Mouse (Mus musculus) intestine, embryonic 15.5 days (tissue): ENCODE measurements around the gene Crcp. TPM values are rescaled to one million over a fixed set of nuclear protein-coding genes. Genes with fewer than 3 reads are reported as not detected.
"Not testable (repeated sequence)": the region's sequence is repeated elsewhere in the genome, so short reads cannot be mapped to it uniquely, and the experiment has no call there.

ENCODE experiments used
- ATAC-seq: fragments of 200-750 bp; cut with Nextera tagmentation; 2 replicates; pipeline ENCODE4 v1.8.0; 2017; ENCODE audit warnings: moderate TSS enrichment, moderate library complexity
- H3K27ac ChIP-seq: fragments of 300-500 bp; sonication (generic); 2 replicates; pipeline ENCODE4 v1.5.1; 2015; ENCODE audit warnings: mild to moderate bottlenecking, inconsistent platforms
- H3K27me3 ChIP-seq: fragments of 300-500 bp; sonication (generic); replicated peaks from 2 replicates; pipeline ENCODE4 v1.6.1; 2015; ENCODE audit warnings: inconsistent platforms
- H3K36me3 ChIP-seq: fragments of 300-500 bp; sonication (generic); 2 replicates; pipeline ENCODE4 v1.6.1; 2015; ENCODE audit warnings: inconsistent platforms
- H3K4me1 ChIP-seq: fragments of 300-500 bp; sonication (generic); replicated peaks from 2 replicates; pipeline ENCODE4 v1.6.1; 2015; ENCODE audit warnings: inconsistent platforms
- H3K4me2 ChIP-seq: fragments of 300-500 bp; sonication (generic); replicated peaks from 2 replicates; pipeline ENCODE4 v1.6.1; 2015; ENCODE audit warnings: mild to moderate bottlenecking, inconsistent platforms
- H3K4me3 ChIP-seq: fragments of 300-500 bp; sonication (generic); replicated peaks from 2 replicates; pipeline ENCODE4 v1.5.1; 2015; ENCODE audit warnings: inconsistent platforms
- H3K9ac ChIP-seq: fragments of 300-500 bp; sonication (generic); 2 replicates; pipeline ENCODE4 v1.6.1; 2015; ENCODE audit warnings: inconsistent platforms
- H3K9me3 ChIP-seq: fragments of 300-500 bp; sonication (generic); 2 replicates; pipeline ENCODE4 v1.6.1; 2016; ENCODE audit warnings: inconsistent platforms
- WGBS: fragments of 180-500 bp; shearing (Covaris S2); methylation state at CpG from one replicate; pipeline ENCODE4 v1.1.7; 2015; 5-methylcytosine and 5-hydroxymethylcytosine counted together
- polyA plus RNA-seq: library from polyadenylated mRNA; unstranded; fragments of >200 nt; fragmentation: Nextera tagmentation; extraction: Ambion mirVana; gene quantifications from 2 replicates; pipeline ENCODE4 v1.2.1, GENCODE M21; 2015

Gene Crcp
- polyA plus RNA-seq, 1 experiment from 2014 or later, result 34.1 TPM

DNA sequence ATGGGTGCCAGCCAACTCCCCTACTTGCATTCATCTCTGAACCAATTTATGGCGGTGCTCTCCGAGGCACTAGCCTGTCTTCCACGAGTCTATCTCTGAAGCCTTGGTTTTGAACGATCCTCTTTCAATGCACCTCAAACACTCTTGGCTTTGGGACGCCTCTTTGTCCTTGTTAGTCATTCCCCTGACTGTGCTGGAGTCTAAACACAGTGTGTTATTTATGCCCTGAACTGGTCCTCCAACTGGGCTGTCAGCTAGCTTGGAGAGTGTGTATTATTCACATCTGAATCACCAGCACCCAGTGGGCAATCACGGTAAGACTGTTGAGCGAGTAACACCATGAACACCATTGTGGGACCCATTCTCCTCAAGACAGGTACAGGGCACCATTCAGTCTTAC, 1.4 kb upstream of the Crcp start:
- ATAC-seq, result no peak

DNA sequence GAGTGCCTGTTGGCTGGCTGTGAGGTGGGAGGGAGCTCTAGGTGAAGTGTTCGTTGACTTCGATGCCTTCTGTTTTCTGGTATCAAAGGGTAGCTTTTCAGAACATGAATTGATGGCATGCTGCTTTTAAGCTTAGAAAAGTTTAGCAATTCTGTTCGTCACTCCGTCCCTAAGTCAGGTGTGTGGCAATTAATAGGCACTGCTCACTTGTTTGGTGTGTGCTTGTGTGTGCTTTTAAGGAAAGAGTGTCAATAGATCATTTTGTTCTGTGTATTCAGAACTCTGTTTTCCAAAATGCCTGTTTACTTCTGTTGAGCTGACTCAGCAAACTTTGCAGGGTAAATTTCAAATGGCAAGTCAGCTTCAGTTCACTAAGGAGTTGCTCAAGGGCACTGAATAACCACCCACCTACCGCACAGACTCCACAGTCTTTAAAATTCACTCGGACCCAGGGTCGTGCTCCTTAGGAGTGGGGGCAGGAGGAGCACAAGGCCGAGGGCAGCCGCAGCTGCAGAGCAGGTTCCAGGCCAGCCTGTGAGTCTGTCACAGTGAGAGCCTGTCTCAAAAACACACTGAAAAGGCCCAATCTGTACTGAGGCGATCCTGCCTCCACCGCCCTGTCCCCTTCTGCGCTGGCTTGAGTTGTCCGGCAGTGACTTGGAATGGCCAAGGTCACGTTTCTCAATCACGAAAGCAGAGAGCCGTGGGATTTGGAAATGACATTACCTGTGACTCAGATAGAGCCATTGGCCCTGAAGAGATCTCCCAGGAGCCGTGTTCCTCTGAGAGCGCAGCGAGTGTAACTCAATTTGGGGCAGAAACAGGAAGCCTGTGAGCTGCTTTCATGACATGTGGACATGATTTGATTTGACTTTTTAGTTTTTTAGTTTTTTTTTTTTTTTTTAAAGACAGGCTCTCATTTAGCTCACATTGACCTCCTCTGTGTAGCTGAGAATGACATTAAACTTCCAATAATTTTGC, 2.6 kb downstream of the Crcp start:
- no peak for ATAC-seq
- H3K9me3 ChIP-seq, result no peaks in the 10 kb centered on the region
- peaks cover 6% of the 10 kb centered on the region for H3K4me1 ChIP-seq
- no peaks in the 10 kb centered on the region for H3K27me3 ChIP-seq
- 90% methylated on average over 19 of the region's 19 CpGs for WGBS
- H3K9ac ChIP-seq, result no peak overlapping the region
- no peak overlapping the region for H3K4me2 ChIP-seq
- H3K27ac ChIP-seq, result no peak overlapping the region
- H3K36me3 ChIP-seq, result no peaks in the 10 kb centered on the region
- no peak overlapping the region for H3K4me3 ChIP-seq

More for the DNA sequence above, 1.4 kb upstream of the Crcp start:
- no peak overlapping the region for H3K27ac ChIP-seq
- H3K9me3 ChIP-seq, result no peaks in the 10 kb centered on the region
- H3K36me3 ChIP-seq, result no peaks in the 10 kb centered on the region
- no peaks in the 10 kb centered on the region for H3K27me3 ChIP-seq
- H3K9ac ChIP-seq, result no peak overlapping the region
- H3K4me2 ChIP-seq, result no peak overlapping the region
- H3K4me1 ChIP-seq, result peaks cover 15% of the 10 kb centered on the region
- no peak overlapping the region for H3K4me3 ChIP-seq
- WGBS, result 83% methylated on average over 7 of the region's 7 CpGs

DNA sequence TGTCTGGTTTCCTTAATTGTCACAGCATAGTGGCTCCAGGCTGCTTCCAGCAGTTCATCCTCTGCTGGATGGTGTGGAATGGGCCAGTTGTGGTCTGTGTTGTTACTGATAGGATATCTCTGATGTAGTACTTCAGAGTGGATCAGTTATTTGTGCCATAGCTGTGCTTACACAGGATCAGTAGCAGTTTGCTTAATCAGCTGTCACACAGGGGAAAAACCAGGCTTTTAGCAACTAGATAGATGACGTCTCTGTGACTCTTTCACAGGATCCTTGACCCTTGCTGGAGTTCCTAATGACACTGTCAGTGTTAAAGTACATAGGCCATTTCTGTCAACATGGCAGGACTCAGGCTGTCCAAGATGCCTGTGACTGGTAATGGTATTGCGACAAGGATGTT, 4.8 kb downstream of the Crcp start:
- H3K27me3 ChIP-seq, result no peaks in the 10 kb centered on the region
- H3K9ac ChIP-seq, result no peak overlapping the region
- H3K4me3 ChIP-seq, result no peak overlapping the region
- H3K27ac ChIP-seq, result no peak overlapping the region
- no peaks in the 10 kb centered on the region for H3K9me3 ChIP-seq
- 75% methylated on average over 2 of the region's 2 CpGs for WGBS
- ATAC-seq, result no peak
- H3K4me2 ChIP-seq, result no peak overlapping the region
- no peaks in the 10 kb centered on the region; the same call in 1 of the 2 replicates for H3K36me3 ChIP-seq
- H3K4me1 ChIP-seq, result peaks cover 6% of the 10 kb centered on the region

DNA sequence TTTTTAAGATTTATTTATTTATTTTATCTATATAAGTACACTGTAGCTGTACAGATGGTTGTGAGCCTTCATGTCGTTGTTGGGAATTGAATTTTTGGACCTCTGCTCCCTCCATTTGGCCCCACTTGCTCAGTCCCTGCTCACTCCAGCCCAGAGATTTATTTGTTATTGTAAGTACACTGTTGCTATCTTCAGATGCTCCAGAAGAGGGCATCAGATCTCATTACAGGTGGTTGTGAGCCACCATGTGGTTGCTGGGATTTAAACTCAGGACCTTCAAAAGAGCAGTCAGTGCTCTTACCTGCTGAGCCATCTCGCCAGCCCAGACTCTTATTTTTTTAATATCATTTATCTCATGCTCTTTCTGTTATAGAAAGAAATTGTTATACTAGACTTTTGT, 7.2 kb downstream of the Crcp start:
- WGBS, result 63% methylated on average over 2 of the region's 2 CpGs
- not testable (repeated sequence) for H3K27ac ChIP-seq, H3K9me3 ChIP-seq, H3K27me3 ChIP-seq, H3K4me2 ChIP-seq, H3K4me1 ChIP-seq, ATAC-seq, H3K36me3 ChIP-seq, H3K4me3 ChIP-seq, H3K9ac ChIP-seq

DNA sequence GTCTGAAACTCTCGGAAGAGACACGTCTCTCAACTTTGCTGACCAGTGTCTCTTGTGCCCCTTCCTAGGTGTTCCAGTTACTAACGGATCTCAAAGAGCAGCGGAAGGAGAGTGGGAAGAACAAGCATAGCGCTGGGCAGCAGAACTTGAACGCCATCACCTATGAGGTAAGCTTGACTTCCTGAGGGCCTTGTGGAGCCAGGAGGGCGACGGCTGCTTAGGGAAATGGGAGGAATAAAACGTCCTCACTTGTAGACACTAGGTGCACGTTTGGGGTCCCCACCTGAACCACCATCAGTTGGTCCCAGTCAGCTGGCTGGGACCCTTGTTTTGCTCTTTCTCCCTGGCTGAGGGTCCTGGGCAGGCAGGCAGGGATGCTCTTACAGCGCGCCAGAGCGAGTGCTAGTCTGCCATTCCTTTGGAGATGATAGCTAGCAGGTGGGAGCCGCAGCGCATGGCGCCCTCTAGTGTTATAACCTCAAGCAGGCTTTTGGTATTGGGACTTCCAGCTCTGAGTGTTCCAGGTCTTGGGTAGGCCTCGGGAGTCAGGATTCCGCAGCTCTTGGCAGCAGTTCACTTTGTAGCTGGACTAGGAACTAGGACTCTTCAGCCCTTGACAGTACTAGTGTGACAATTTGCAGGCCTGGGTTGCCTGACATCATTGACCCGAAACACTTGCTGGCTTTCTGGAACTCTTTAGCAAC, 8.8 kb downstream of the Crcp start:
- Histone ChIP-seq H3K4me1 (no peaks in the 10 kb centered on the region), H3K9me3 (no peaks in the 10 kb centered on the region), H3K27ac (no peak overlapping the region), H3K4me2 (no peak overlapping the region), H3K36me3 (peaks cover 10% of the 10 kb centered on the region), H3K9ac (no peak overlapping the region), H3K4me3 (no peak overlapping the region), H3K27me3 (no peaks in the 10 kb centered on the region)
- 61% methylated on average over 19 of the region's 19 CpGs for WGBS
- ATAC-seq, result peak; percentile 57

DNA sequence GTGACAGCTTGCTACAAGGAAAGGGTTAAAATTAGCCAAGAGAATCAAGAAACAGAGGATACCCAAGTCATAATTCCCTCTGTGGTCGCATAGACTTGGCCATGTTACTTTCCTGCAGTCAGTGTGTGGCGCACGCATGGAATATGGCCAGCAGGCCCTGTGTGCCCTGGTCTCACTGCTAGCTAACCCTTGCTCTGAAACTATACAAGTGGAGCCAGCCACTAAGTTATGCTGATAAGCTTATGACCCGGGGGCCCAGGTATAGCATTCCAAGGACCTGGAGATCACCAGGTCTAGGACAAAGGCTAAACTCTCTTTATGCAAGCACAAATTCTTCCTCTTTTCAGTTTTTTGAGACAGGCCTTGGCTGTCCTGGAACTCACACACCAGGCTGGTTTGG, 11.7 kb downstream of the Crcp start:
- 88% methylated on average over 4 of the region's 4 CpGs for WGBS
- H3K27ac ChIP-seq, result no peak overlapping the region
- no peaks in the 10 kb centered on the region for H3K9me3 ChIP-seq
- H3K4me1 ChIP-seq, result no peaks in the 10 kb centered on the region
- no peak overlapping the region for H3K4me3 ChIP-seq
- no peaks in the 10 kb centered on the region for H3K27me3 ChIP-seq
- H3K9ac ChIP-seq, result no peak overlapping the region
- H3K4me2 ChIP-seq, result no peak overlapping the region
- 0 out of 2 replicates have a peak, but pooled peaks have one; percentile 37 for ATAC-seq
- peaks cover 13% of the 10 kb centered on the region for H3K36me3 ChIP-seq

DNA sequence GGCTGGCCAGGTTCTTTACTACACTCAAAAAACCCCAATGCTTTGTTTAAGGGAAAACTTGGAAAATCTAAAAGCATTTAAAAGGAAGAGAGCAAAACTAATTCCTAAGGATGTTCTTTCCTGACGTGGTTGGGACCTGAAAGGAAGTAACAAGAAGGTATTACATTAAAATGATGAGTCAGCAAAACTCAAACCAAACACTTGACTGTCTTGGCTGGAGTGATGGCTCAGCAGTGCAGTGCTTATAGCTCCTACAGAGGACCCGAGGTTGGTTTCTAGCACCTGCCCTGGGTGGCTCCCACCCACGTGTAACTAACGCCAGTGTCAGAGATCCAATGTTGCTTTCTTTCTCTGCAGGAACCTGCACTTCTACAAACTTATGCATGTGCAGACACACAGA, 12.2 kb downstream of the Crcp start:
- H3K9ac ChIP-seq, result no peak overlapping the region
- H3K4me3 ChIP-seq, result no peak overlapping the region
- H3K4me1 ChIP-seq, result no peaks in the 10 kb centered on the region
- 81% methylated on average over 4 of the region's 4 CpGs for WGBS
- no peak overlapping the region for H3K27ac ChIP-seq
- no peaks in the 10 kb centered on the region for H3K27me3 ChIP-seq
- H3K36me3 ChIP-seq, result peaks cover 13% of the 10 kb centered on the region
- no peaks in the 10 kb centered on the region for H3K9me3 ChIP-seq
- no peak overlapping the region for H3K4me2 ChIP-seq
- ATAC-seq, result no peak

DNA sequence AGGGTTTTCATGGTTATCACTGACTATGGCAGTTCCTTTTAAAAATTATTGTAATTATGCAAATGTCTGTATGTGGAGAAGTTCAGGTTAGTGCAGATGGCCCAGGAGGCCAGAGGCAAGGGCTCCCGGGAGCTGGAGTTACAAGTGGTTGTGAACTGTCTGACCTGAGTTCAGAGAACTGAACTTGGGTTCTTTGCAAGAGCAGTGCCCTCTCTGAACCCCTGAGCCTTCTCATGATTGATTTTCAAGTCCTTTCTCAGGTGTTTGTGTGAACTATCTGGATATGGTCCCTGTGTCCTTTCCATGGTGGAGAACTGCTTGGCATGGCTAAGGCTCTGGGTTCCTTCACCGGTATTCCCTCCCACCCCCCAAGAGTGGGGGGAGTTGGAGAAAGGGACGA, 14.7 kb downstream of the Crcp start:
- WGBS, result 83% methylated on average over 3 of the region's 3 CpGs
- H3K9ac ChIP-seq, result no peak overlapping the region
- no peaks in the 10 kb centered on the region for H3K4me1 ChIP-seq
- peaks cover 21% of the 10 kb centered on the region for H3K36me3 ChIP-seq
- H3K4me2 ChIP-seq, result no peak overlapping the region
- no peaks in the 10 kb centered on the region for H3K9me3 ChIP-seq
- ATAC-seq, result no peak
- no peak overlapping the region for H3K4me3 ChIP-seq
- H3K27me3 ChIP-seq, result no peaks in the 10 kb centered on the region
- H3K27ac ChIP-seq, result no peak overlapping the region

DNA sequence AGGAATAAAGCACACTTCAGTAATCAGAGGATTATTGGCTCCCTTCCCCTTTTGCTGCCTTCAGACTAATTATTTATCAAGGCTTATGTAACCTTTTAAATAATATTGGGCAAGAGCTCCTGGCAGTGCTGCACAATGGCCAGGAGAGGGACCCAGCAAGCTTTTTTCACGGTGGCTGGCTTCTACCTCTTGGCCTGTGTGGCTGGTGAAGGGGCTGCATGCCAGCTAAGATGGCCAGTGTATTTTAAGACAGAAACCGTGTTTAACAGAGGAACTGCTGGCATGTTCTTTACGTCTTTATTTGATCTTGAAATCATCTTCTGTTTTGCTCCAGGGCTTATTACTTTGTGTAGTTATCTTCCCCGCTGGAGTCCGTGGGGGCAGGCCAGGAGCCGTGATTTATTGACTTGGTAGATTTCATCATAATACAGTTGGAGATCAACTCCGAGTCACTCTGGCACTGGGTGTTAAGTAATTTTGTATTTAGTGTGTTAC, 15.2 kb downstream of the Crcp start:
- no peak overlapping the region for H3K4me3 ChIP-seq
- H3K9ac ChIP-seq, result no peak overlapping the region
- ATAC-seq, result no peak
- WGBS, result 65% methylated on average over 7 of the region's 7 CpGs
- no peak overlapping the region for H3K27ac ChIP-seq
- H3K4me1 ChIP-seq, result no peaks in the 10 kb centered on the region
- no peak overlapping the region for H3K4me2 ChIP-seq
- peaks cover 21% of the 10 kb centered on the region for H3K36me3 ChIP-seq
- no peaks in the 10 kb centered on the region for H3K27me3 ChIP-seq
- no peaks in the 10 kb centered on the region for H3K9me3 ChIP-seq

DNA sequence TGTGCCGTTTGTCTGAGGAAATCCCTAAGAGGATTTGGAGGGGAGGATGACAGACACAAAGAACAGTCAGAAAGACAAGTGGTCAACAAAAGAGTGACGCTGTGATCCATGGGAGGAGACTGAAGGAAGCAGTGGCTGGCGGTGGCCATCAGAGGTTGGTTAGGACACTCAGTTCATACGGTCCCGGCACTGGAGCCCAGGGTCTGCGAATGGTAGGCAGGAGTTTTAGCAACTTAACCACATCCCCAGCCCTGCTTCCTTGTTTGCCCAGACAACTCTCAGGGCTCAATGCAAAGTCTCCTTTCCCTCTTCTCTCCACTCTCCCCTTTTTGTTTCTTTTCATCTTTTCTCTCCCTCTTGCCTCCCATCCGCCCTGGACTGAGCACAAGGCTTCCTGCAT, 17.0 kb downstream of the Crcp start:
- no peak overlapping the region for H3K27ac ChIP-seq
- no peak overlapping the region for H3K4me2 ChIP-seq
- peaks cover 18% of the 10 kb centered on the region for H3K36me3 ChIP-seq
- no peaks in the 10 kb centered on the region for H3K27me3 ChIP-seq
- ATAC-seq, result no peak
- no peak overlapping the region for H3K9ac ChIP-seq
- WGBS, result 91% methylated on average over 7 of the region's 7 CpGs
- no peaks in the 10 kb centered on the region for H3K9me3 ChIP-seq
- H3K4me1 ChIP-seq, result 0 out of 2 replicates have a peak, but pooled peaks cover 2% of the 10 kb centered on the region
- no peak overlapping the region for H3K4me3 ChIP-seq

DNA sequence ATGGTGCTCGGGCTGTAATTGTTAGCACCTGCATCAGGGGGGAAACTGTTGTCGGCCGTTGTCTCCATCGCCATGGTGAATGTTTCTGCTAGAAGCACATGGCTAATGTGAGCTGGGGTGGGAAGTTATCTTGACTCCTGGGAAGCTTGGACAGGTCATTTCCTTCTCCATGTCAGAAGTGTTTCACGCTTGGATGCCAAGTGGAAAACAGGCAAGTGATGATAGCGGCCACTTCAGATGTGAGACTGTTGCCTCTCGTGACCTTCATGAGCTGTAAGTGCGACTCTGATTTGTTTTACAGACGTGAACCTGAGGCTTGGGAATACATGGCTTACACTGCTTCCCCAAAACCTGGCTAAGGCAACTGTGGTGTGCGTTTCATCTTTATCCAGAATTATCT, 17.5 kb downstream of the Crcp start:
- H3K9ac ChIP-seq, result no peak overlapping the region
- 95% methylated on average over 10 of the region's 10 CpGs for WGBS
- H3K4me3 ChIP-seq, result no peak overlapping the region
- ATAC-seq, result no peak
- 0 out of 2 replicates have a peak, but pooled peaks cover 2% of the 10 kb centered on the region for H3K4me1 ChIP-seq
- H3K27me3 ChIP-seq, result no peaks in the 10 kb centered on the region
- no peak overlapping the region for H3K4me2 ChIP-seq
- peaks cover 18% of the 10 kb centered on the region for H3K36me3 ChIP-seq
- H3K9me3 ChIP-seq, result no peaks in the 10 kb centered on the region
- no peak overlapping the region for H3K27ac ChIP-seq

DNA sequence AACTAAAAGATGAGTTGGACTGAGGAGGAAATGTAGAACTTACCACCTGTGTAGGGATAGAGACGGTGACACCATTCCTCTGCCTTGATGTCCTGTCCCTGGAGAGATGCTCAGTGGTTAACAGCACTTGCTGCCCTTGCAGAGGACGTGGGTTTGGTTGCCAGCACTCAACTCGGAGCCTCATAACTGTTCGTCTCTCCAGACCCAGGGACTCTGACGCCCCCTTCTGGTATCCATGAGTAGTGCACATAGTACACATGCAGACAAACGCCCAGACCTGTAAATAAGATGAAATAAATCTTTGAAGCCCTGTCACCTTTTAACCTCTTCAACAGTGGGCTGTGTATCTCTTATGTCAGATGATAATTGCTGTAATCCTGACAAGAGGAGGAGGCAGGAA, 17.9 kb downstream of the Crcp start:
- 79% methylated on average over 6 of the region's 6 CpGs for WGBS

More for the DNA sequence above, 17.9 kb downstream of the Crcp start:
- Histone ChIP-seq H3K4me2 (no peak overlapping the region), H3K9me3 (no peaks in the 10 kb centered on the region), H3K4me1 (0 out of 2 replicates have a peak, but pooled peaks cover 2% of the 10 kb centered on the region), H3K4me3 (no peak overlapping the region), H3K27ac (no peak overlapping the region), H3K36me3 (peaks cover 18% of the 10 kb centered on the region), H3K27me3 (no peaks in the 10 kb centered on the region), H3K9ac (no peak overlapping the region)
- ATAC-seq, result no peak
